Mouse (Mus musculus) yolk sac, embryonic 10.5 days (tissue): Measurements from ENCODE around the gene Pecam1.
"Not testable (repeated sequence)": the region's sequence is repeated elsewhere in the genome, so short reads cannot be mapped to it uniquely, and the experiment has no call there.

Source experiments
- DNase-seq: peaks from one replicate; pipeline ENCODE4 v3.0.0-alpha.2; 2017; ENCODE audit warnings: low spot score

Pecam1 gene

GRCm38 (mm10) chr11:106623629-106624028 lies 126.8 kb downstream of the Pecam1 start:
- DNase-seq, result no peak

- no peak for DNase-seq
Observed at GRCm38 (mm10) chr11:106622056-106622455, 128.4 kb downstream of the Pecam1 start.

- DNase-seq, result not testable (repeated sequence)
Observed at GRCm38 (mm10) chr11:106618768-106619167, 131.7 kb downstream of the Pecam1 start.

- no peak for DNase-seq
Observed at GRCm38 (mm10) chr11:106617821-106618580, 132.4 kb downstream of the Pecam1 start.

GRCm38 (mm10) chr11:106615561-106615960 lies 134.9 kb downstream of the Pecam1 start:
- DNase-seq, result no peak

GRCm38 (mm10) chr11:106614339-106614645 lies 136.1 kb downstream of the Pecam1 start:
- no peak for DNase-seq

GRCm38 (mm10) chr11:106613638-106614338 lies 136.6 kb downstream of the Pecam1 start:
- no peak for DNase-seq

- DNase-seq, result peak; percentile 96
Observed at GRCm38 (mm10) chr11:106612961-106613637, 137.3 kb downstream of the Pecam1 start, which contains the start of gene Tex2. Gene Tex2, minus strand, starts transcription at chr11:106613423.

GRCm38 (mm10) chr11:106612209-106612960 lies 138.0 kb downstream of the Pecam1 start:
- peak; percentile 45 for DNase-seq

- no peak for DNase-seq
Observed at GRCm38 (mm10) chr11:106609731-106610130, 140.7 kb downstream of the Pecam1 start.

- DNase-seq, result no peak
Observed at GRCm38 (mm10) chr11:106607316-106607715, 143.1 kb downstream of the Pecam1 start.

GRCm38 (mm10) chr11:106606042-106606441 lies 144.4 kb downstream of the Pecam1 start:
- DNase-seq, result no peak
